Mouse (Mus musculus): ENCODE data around the gene Skap2. TPM values are rescaled to one million over a fixed set of nuclear protein-coding genes. Genes with fewer than 3 reads are reported as not detected.
A peak's percentile ranks its signal among the peaks of the same experiment; 100 is the strongest.

Skap2 gene
- polyA plus RNA-seq, 1 experiment from 2014 or later = 78.5 TPM

- H3K36me3 ChIP-seq (ENCODE audit: insufficient read depth, low read length) = no peaks in the 10 kb centered on the region
- WGBS = 75% methylated on average over 3 of the region's 3 CpGs
- ATAC-seq = no peak
Observed at GRCm38 (mm10) chr6:51866596-51866995, 145.8 kb downstream of the Skap2 start.

GRCm38 (mm10) chr6:51863508-51863907 is 148.8 kb downstream of the Skap2 start:
- ATAC-seq = no peak
- Histone ChIP-seq H3K27me3 (replicated peaks; ENCODE audit: insufficient read depth, low read length) (no peaks in the 10 kb centered on the region), H3K4me2 (replicated peaks; ENCODE audit: low read depth, low read length) (no peak overlapping the region), H3K36me3 (ENCODE audit: insufficient read depth, low read length) (no peaks in the 10 kb centered on the region), H3K4me1 (ENCODE audit: insufficient read depth, low read depth, low read length) (no peaks in the 10 kb centered on the region), H3K27ac (ENCODE audit: low read length) (no peak overlapping the region), H3K9me3 (ENCODE audit: low read length) (no peaks in the 10 kb centered on the region), H3K9ac (replicated peaks; ENCODE audit: low read depth) (no peak overlapping the region), H3K4me3 (ENCODE audit: low read depth, low read length) (no peak overlapping the region)
- DNase-seq (ENCODE audit: low spot score) = peak; percentile 55
- TF ChIP-seq CTCF (IDR thresholded peaks at IDR 0.05) = no peak
- TF ChIP-seq EP300 (IDR thresholded peaks at IDR 0.05) = no peak
- 52% methylated on average over 4 of the region's 4 CpGs for WGBS

More at GRCm38 (mm10) chr6:51866596-51866995, 145.8 kb downstream of the Skap2 start:
- no peak overlapping the region for H3K4me2 ChIP-seq (replicated peaks; ENCODE audit: low read depth, low read length)
- no peak for TF ChIP-seq EP300 (IDR thresholded peaks at IDR 0.05)
- no peak for TF ChIP-seq CTCF (IDR thresholded peaks at IDR 0.05)
- H3K4me1 ChIP-seq (ENCODE audit: insufficient read depth, low read depth, low read length) = no peaks in the 10 kb centered on the region; the same call in 1 of the 2 replicates
- H3K9ac ChIP-seq (replicated peaks; ENCODE audit: low read depth) = no peak overlapping the region
- no peaks in the 10 kb centered on the region for H3K27me3 ChIP-seq (replicated peaks; ENCODE audit: insufficient read depth, low read length)
- H3K27ac ChIP-seq (ENCODE audit: low read length) = no peak overlapping the region
- H3K4me3 ChIP-seq (ENCODE audit: low read depth, low read length) = no peak overlapping the region
- DNase-seq (ENCODE audit: low spot score) = no peak
- H3K9me3 ChIP-seq (ENCODE audit: low read length) = no peaks in the 10 kb centered on the region

GRCm38 (mm10) chr6:51860300-51860699 is 152.0 kb downstream of the Skap2 start:
- no peak overlapping the region for H3K4me3 ChIP-seq (ENCODE audit: low read depth, low read length)
- no peak overlapping the region for H3K27ac ChIP-seq (ENCODE audit: low read length)
- DNase-seq (ENCODE audit: low spot score) = no peak
- H3K9me3 ChIP-seq (ENCODE audit: low read length) = no peaks in the 10 kb centered on the region
- TF ChIP-seq CTCF (IDR thresholded peaks at IDR 0.05) (no peak), EP300 (IDR thresholded peaks at IDR 0.05) (no peak)
- no peak overlapping the region for H3K4me2 ChIP-seq (replicated peaks; ENCODE audit: low read depth, low read length)
- no peak for ATAC-seq
- WGBS = 30% methylated on average over 8 of the region's 8 CpGs
- no peaks in the 10 kb centered on the region for H3K4me1 ChIP-seq (ENCODE audit: insufficient read depth, low read depth, low read length)
- H3K9ac ChIP-seq (replicated peaks; ENCODE audit: low read depth) = no peak overlapping the region
- no peaks in the 10 kb centered on the region for H3K36me3 ChIP-seq (ENCODE audit: insufficient read depth, low read length)
- no peaks in the 10 kb centered on the region for H3K27me3 ChIP-seq (replicated peaks; ENCODE audit: insufficient read depth, low read length)

GRCm38 (mm10) chr6:51857821-51858220 is 154.5 kb downstream of the Skap2 start:
- no peak overlapping the region for H3K4me2 ChIP-seq (replicated peaks; ENCODE audit: low read depth, low read length)

GRCm38 (mm10) chr6:51853291-51853690 is 159.1 kb downstream of the Skap2 start:
- no peak for ATAC-seq
- Histone ChIP-seq H3K4me2 (replicated peaks; ENCODE audit: low read depth, low read length) (no peak overlapping the region), H3K9me3 (ENCODE audit: low read length) (no peaks in the 10 kb centered on the region), H3K36me3 (ENCODE audit: insufficient read depth, low read length) (no peaks in the 10 kb centered on the region), H3K9ac (replicated peaks; ENCODE audit: low read depth) (no peak overlapping the region), H3K27ac (ENCODE audit: low read length) (no peak overlapping the region), H3K4me3 (ENCODE audit: low read depth, low read length) (no peak overlapping the region), H3K4me1 (ENCODE audit: insufficient read depth, low read depth, low read length) (no peaks in the 10 kb centered on the region), H3K27me3 (replicated peaks; ENCODE audit: insufficient read depth, low read length) (0 out of 2 replicates have a peak, but pooled peaks cover 4% of the 10 kb centered on the region)
- DNase-seq (ENCODE audit: low spot score) = no peak
- TF ChIP-seq EP300 (IDR thresholded peaks at IDR 0.05) (no peak), CTCF (IDR thresholded peaks at IDR 0.05) (no peak)
- WGBS = 63% methylated on average over 3 of the region's 3 CpGs

More at GRCm38 (mm10) chr6:51857821-51858220, 154.5 kb downstream of the Skap2 start:
- ATAC-seq (peak; percentile 90), DNase-seq (ENCODE audit: low spot score) (peak; percentile 98)
- no peak overlapping the region for H3K4me3 ChIP-seq (ENCODE audit: low read depth, low read length)
- H3K4me1 ChIP-seq (ENCODE audit: insufficient read depth, low read depth, low read length) = no peaks in the 10 kb centered on the region
- 0 out of 2 replicates have a peak, but pooled peaks cover 2% of the 10 kb centered on the region for H3K27me3 ChIP-seq (replicated peaks; ENCODE audit: insufficient read depth, low read length)
- no peaks in the 10 kb centered on the region for H3K9me3 ChIP-seq (ENCODE audit: low read length)
- under 1% methylated on average over 11 of the region's 11 CpGs for WGBS
- TF ChIP-seq EP300 (IDR thresholded peaks at IDR 0.05) (peak; percentile 68), CTCF (IDR thresholded peaks at IDR 0.05) (peak; percentile 98)
- no peaks in the 10 kb centered on the region for H3K36me3 ChIP-seq (ENCODE audit: insufficient read depth, low read length)
- H3K27ac ChIP-seq (ENCODE audit: low read length) = no peak overlapping the region
- no peak overlapping the region for H3K9ac ChIP-seq (replicated peaks; ENCODE audit: low read depth)

GRCm38 (mm10) chr6:51852643-51853042 is 159.7 kb downstream of the Skap2 start:
- Histone ChIP-seq H3K4me3 (ENCODE audit: low read depth, low read length) (no peak overlapping the region), H3K27ac (ENCODE audit: low read length) (no peak overlapping the region), H3K9me3 (ENCODE audit: low read length) (no peaks in the 10 kb centered on the region), H3K4me1 (ENCODE audit: insufficient read depth, low read depth, low read length) (no peaks in the 10 kb centered on the region), H3K4me2 (replicated peaks; ENCODE audit: low read depth, low read length) (no peak overlapping the region), H3K36me3 (ENCODE audit: insufficient read depth, low read length) (no peaks in the 10 kb centered on the region), H3K27me3 (replicated peaks; ENCODE audit: insufficient read depth, low read length) (peaks cover 4% of the 10 kb centered on the region; the same call in 1 of the 2 replicates), H3K9ac (replicated peaks; ENCODE audit: low read depth) (no peak overlapping the region)
- no peak for DNase-seq (ENCODE audit: low spot score)
- TF ChIP-seq CTCF (IDR thresholded peaks at IDR 0.05) (no peak), EP300 (IDR thresholded peaks at IDR 0.05) (no peak)
- ATAC-seq = no peak
- WGBS = 60% methylated on average over 4 of the region's 4 CpGs

GRCm38 (mm10) chr6:51851544-51851943 is 160.8 kb downstream of the Skap2 start:
- H3K4me3 ChIP-seq (ENCODE audit: low read depth, low read length) = no peak overlapping the region
- TF ChIP-seq CTCF (IDR thresholded peaks at IDR 0.05) = no peak
- TF ChIP-seq EP300 (IDR thresholded peaks at IDR 0.05) = no peak
- no peak overlapping the region for H3K9ac ChIP-seq (replicated peaks; ENCODE audit: low read depth)
- ATAC-seq (no peak), DNase-seq (ENCODE audit: low spot score) (no peak)
- H3K4me2 ChIP-seq (replicated peaks; ENCODE audit: low read depth, low read length) = no peak overlapping the region
- H3K9me3 ChIP-seq (ENCODE audit: low read length) = no peaks in the 10 kb centered on the region
- H3K4me1 ChIP-seq (ENCODE audit: insufficient read depth, low read depth, low read length) = no peaks in the 10 kb centered on the region
- no peak overlapping the region for H3K27ac ChIP-seq (ENCODE audit: low read length)
- H3K36me3 ChIP-seq (ENCODE audit: insufficient read depth, low read length) = no peaks in the 10 kb centered on the region
- WGBS = 32% methylated on average over 7 of the region's 7 CpGs
- H3K27me3 ChIP-seq (replicated peaks; ENCODE audit: insufficient read depth, low read length) = peaks cover 4% of the 10 kb centered on the region; the same call in 1 of the 2 replicates

Measured in lung, postnatal 0 days (tissue).